Mouse (Mus musculus): ENCODE data around the gene Unc5c.

Unc5c gene

DNA sequence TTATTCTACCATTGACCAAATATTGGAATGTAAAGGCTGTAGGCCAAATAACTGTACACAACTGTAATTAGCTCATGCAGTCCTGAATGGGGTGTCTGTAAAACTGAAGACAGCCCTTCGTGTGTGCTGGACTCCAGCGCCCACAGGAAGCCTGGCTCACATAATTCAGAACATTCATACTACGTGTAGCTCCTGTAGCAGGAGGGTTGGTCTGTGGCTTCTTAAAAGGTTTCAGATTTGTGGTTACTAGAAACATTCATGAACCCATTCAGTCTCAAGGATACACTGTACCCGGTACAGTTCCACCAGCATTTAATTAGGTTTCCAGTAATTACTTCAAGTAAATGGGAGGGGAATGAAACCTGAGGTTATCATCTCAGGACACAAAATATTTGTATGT is 246.6 kb downstream of the Unc5c start:
- DNase-seq (ENCODE audit: low read depth, low spot score) = no peak

DNA sequence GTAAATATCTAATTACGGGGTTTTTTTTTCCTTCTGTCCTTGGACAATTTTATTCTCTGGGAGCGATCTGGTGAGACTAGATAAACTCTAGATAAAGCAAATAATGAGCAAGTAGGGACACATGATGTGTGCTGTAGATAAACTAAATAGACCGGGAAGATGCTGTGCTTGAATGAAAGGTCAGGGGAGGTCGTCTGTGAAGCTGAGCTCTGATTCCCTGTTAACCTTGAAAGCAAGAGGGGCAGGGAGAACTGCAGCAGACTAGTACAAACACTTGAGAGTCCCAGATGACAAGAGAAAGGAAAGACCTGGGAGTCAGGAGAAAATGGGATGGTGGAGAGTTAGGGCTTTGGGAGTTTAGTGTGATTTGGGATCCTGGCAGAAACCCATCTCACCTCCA is 251.4 kb downstream of the Unc5c start:
- DNase-seq (ENCODE audit: low read depth, low spot score) = no peak

DNA sequence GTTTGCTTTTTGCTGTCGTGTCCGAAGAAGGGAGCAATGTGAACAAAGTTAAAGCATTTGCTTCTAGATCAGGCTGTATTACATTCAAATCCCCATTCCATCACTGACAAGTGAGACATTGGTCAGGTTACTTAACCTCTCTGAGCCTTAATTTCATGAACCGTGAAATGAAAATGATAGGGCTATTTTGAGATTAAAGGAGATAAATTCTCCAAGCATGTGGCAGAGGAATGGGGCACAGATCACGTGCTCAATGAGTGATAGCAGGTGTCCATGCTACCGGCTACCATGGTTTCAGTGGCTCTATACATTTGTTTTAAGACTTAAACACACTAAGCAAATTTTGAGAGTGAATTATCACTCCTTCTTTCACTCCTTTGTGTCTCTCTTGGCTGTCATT is 254.0 kb downstream of the Unc5c start:
- DNase-seq (ENCODE audit: low read depth, low spot score) = no peak

DNA sequence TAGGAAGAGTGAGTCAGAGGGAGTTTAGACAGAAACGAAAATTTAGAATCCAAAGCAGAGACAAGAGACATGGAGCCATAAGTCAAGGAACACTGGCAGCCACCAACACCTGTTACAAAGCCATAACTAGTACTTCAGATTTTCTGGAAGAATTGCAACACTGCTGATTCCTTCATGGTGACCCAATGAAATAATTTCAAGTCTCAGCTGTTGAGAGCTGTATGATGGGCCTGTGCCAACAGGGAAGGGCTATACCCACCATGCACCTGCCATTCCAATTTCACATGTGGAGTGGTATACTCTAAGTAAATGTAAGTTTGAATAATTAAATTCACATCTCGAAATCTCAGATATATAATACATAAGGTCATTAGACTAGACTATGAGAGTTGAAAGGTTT is 259.5 kb downstream of the Unc5c start:
- DNase-seq (ENCODE audit: low read depth, low spot score) = no peak

DNA sequence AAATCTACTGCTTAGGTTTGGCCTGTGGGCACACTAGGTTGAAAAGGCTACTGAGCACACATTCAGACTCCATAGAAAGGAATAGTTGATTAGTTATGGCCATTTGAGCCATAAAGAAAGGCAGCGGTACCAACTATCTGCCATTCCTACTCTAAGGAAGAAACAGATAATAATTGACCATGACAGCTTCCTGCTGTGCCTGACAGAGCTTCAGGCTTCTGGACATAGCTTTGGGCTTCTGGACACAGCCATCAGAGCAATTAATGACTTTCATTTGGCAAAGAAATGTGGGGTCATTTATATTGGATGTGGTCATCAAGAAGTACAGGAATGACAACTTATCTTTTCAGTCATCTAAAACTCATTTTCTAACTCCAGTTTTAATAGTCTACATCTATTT is 260.4 kb downstream of the Unc5c start:
- DNase-seq (ENCODE audit: low read depth, low spot score) = no peak

DNA sequence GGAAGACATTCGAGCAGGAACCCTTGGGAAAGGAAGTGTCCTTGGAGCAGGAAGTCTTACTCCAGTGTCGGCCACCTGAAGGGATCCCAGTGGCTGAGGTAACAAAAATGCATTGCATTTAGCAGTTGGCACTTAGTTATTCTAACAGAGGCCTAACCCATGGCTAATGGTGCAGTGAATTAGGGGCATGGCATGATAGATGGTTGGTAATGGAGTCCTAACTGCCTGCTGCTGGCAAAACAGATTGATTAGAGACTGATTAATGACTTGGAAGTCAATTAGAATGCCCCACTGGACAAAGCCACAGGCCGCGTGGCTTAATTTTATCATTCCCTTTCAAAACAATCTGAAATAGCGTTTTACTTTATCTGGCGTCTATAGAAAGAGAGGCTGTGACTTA is 268.8 kb downstream of the Unc5c start:
- no peak for DNase-seq (ENCODE audit: low read depth, low spot score)

DNA sequence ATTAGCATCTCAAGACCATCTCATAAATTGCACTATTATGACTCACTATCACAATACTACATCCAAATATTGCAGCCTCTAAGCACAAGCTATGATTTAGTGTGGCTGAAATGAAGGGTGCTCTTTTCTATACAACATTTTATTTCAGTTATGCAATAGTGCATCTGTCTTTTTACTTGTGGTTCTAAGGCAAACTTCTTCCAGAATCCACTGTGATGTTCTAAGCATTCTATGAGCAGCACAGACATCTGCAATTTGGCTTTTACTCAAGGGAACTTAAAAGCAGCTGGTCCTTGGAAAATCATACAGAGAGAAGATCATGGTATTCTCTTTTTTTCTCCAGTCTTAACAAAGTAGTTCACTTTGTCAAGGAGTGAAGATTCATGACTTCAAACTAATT is 270.3 kb downstream of the Unc5c start:
- DNase-seq (ENCODE audit: low read depth, low spot score) = no peak

DNA sequence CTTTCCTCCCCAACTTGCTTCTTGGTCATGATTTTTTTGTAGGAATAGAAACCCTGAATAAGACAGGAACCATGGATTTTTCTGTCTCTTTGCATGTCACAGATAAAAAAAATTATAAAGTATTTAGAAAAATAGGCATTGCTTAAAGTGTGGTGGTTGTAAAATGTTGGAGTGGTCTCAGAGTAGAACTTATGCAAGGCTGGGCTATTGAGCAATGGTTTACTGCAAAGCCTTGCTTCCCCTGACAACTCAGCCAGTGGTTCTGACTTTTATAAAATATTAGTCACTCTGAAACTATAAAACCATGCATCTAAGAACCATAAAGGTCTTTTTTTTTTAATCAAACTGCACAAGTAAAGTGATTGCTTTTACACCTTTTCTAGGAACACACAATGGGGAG is 280.3 kb downstream of the Unc5c start:
- no peak for DNase-seq (ENCODE audit: low read depth, low spot score)

DNA sequence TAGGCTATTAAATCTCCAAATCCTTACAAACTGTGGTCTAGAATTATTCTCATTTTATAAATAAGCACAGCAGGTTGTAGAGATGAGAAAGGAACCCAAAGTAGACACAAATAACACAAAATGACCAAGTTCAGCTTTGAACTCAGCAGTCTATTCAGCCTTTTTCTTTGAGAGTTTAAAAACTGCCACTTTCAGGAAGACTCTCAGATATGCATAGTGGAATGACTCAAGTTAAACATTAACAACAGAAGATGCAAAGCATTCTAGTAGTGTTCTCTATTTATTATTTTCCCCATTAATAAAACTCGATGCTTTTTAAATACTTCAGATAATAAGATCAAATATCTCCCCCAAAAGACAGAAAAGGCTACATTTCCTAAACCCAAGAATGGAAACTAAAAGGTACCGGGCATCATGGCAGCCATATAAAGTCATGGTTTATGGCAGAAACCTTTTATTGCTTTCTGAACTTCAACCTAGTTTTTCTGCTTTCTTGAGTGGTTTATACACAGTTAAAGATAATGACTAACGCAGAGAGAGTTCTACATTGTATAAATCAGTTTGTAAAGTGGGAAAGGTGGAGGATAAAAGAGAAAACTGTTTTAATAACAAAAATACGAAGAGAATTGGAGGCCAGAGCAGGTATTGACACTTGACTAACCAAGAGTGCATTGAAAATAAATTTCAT is 283.8 kb downstream of the Unc5c start:
- no peak for DNase-seq (ENCODE audit: low read depth, low spot score)

DNA sequence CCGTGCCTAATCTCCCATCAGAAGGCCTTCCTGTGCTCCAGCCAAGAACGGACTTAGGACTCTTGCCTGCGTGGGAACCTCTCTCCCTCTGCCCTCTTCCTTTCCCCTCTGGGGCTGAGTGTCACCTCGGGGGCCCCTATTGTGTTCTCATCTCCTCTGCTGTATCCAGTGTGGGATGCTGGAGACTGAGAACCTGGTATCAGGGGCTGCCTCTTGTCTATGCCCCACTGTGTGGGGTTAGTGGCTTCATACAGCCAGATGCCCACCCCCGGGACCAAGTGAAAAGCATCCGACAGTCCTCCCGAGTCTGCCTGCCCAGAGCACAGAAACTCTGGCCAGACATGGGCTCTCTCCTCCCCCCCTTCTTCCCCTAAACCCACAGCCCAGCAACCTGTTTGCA is 287.2 kb downstream of the Unc5c start:
- DNase-seq (ENCODE audit: low read depth, low spot score) = no peak

DNA sequence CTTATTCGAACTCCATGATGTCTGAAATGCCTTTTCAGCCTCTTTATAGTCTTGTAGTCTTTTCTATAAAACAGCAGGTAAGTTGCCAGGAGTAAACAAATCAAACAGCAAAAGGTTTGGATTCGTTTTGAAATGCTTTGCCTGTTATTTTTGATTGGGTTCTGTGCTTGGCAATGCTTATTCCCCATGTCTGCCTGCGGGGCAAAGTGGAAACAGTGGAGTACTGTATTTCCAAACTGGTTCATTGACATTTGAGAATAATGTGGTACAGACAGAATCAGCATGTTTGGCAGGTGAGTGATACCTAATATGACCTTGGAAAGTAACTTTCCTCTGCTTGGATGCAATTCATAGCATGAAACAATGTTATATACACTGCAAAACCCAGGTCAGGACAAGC is 292.2 kb downstream of the Unc5c start:
- no peak for DNase-seq (ENCODE audit: low read depth, low spot score)

DNA sequence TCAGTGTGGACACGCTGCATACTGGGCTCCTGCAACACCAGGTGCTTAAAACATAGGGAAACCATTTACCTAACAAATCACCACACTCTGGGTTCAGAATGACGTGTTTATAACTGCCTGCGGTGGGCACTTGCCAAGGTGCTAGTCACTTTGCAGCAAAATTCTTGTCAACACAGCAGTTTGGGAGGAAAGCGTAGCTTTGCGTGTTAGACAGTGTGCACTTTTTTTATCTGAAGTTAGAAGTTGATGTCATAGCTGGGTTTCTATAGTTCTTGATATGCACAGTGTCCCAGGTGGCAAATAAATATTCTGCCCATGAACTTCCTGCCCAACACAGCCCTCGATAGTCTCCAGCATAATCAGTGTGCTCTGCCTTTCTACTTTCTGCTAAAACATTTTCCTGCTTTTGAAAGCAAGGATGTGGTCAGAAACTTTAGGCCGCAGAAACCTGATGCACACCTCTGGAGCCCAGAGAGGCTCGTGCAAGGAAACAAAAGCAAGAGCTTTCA is 313.4 kb downstream of the Unc5c start:
- DNase-seq (ENCODE audit: low read depth, low spot score) = no peak

DNA sequence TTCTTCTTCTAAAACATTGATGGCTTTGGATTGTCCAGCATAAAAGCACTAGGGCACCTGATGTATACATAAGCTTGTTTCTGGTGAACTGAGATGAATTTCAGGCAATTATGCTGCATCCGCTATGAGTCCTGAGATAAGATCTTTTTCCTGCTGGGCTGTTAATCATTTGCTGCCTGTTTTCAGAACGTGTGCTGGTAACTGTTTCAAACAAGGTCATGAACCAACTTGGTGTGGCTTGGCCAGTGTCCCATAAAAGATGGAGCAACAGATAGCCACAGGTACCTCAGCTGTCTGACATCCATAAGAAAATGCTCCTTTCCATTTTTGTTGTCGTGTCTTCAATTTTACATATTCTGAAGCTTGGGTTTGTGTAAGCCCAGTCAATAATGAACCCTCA is 314.2 kb downstream of the Unc5c start:
- DNase-seq (ENCODE audit: low read depth, low spot score) = no peak

DNA sequence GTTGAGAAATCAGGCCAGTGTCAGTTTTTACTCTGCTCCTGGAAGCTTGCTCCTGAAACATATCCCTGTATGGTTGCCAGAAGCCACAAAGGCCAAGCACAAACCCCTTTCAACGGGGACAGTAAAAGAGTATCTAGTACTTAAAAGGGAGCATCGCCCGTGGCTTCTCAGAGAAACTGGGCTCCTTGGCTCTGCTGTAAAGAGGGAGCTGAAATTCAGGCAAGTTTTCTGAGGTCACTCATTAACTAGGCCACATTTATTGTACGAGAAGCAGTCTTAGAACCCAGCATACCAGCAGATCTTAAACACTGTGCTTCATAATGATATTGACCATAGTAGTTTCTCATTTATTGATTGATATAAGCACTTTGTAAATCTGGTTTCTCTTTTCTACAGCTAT is 317.5 kb downstream of the Unc5c start:
- no peak for DNase-seq (ENCODE audit: low read depth, low spot score)

DNA sequence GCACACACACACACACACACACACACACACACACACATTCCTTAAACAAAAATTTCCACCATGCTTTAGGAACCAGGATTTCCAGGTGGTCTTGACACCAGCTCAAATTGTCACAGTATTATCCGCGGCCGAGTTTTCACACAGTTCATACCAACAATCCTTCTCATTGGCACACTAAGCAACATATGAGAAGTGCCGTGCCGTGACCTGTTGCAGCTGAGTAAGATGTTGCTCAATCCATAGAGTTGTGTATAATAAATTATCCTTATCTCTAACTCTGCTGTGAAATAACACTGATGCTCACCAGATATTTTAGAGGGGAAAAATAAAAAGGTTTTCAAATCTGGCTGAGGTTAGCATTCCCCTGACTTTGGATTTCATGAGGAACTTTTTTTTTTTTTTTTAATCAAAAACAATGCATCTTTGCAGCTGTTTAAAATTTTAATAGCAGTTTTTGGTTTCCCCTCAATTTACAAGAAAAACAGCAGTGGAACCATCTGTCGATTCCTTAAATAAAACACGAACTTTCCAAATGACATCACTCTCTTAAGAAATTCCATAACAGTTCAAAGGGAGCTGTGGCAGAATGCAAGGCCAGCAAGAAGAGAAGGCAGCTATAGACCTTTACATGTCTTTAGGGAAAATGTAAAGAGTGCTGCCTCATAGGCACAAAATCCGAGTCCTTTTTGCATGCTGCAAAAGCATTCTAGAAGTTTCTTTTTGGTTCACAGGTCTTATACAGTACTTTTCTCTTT is 326.2 kb downstream of the Unc5c start:
- no peak for DNase-seq (ENCODE audit: low read depth, low spot score)

DNA sequence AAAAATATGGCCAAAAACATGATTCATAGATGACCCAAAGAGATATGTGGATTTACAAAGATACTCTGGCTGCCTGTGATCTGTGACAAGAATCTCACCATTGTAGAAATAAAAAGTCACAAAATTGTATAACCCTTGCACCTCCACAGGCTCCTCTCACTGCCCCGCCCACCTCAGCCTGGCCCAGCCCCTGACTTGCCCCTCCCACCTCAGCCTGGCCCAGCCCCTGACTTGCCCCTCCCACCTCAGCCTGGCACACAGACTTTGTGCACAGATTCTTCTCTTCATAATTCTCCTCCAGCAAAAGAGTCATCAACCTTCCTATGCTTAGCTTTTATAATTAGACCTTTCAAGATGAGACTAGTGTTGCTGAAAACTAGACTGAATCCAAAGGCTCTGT is 327.1 kb downstream of the Unc5c start:
- DNase-seq (ENCODE audit: low read depth, low spot score) = no peak

DNA sequence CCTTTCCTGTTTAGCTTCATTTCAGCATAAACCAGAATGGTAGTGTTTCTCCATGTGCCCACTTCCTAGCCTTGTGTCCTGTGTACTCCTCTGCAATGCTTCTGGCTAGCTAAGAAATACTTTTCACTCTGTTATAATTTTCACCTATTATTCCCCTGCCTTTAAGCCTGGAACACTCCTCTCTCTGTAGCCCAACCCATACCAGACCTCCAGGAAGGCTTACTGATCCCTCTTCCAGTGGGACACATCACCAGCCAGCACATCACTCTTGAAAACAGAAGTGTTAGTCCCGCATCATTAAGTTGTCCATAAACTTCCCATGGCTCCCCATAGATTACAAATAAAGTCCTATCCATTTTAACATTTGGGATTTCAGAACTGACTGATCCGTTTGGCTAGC is 328.7 kb downstream of the Unc5c start:
- no peak for DNase-seq (ENCODE audit: low read depth, low spot score)

DNA sequence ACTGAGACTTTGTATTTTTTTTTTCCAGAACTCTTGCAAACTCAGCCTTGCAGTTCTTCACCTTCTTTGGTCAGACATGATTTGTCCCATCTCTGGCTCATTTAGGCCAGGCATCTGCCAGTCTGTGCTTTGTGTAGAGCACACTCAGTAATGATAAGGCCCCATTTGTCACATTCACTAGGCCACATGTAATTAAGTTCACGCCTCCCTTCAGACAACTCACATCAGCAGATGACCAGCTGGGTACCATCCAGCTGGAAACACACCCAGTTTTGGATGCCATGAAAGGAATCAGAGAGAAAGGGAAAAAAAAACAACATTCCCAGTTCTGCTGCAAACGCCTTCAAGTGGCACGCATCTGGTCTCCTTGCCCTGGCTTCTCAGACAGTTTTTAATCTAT is 329.4 kb downstream of the Unc5c start:
- DNase-seq (ENCODE audit: low read depth, low spot score) = no peak

DNA sequence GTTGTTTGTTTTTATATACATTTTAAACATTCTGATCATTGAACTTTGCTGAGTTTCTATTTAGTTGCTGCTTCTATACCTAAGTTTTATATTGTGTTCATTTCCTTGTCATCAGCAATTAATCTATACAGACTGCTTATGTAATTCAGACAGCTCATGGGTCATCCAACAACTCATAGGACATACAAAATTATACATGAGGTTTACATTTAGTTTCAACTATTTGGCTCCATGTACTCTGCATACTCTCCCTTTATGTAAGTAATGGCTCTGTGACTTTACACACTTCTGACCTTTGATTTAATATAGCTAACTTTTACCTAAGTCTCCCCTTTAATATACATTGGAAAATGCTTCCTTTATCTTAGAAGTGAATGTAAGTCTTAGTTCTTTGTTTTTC is 332.4 kb downstream of the Unc5c start:
- no peak for DNase-seq (ENCODE audit: low read depth, low spot score)

DNA sequence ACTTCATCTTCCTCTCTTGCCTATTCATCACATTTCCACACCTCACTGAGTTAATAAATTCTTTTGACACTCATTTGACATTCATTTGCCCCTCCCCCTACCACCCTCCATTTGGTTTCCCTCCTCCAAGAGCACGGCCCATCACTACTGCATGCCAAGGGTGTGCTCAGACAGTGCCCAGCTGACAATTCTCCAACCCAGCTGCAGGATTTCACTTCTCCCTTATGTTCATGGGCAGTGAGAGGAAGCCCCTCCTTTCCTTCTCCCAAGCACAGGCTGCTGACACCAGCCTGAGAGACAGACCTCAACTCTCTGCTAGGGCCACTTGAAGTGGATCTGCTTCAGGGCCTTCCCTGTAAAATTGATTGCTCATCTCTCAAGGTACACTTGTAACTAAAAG is 332.8 kb downstream of the Unc5c start:
- no peak for DNase-seq (ENCODE audit: low read depth, low spot score)

DNA sequence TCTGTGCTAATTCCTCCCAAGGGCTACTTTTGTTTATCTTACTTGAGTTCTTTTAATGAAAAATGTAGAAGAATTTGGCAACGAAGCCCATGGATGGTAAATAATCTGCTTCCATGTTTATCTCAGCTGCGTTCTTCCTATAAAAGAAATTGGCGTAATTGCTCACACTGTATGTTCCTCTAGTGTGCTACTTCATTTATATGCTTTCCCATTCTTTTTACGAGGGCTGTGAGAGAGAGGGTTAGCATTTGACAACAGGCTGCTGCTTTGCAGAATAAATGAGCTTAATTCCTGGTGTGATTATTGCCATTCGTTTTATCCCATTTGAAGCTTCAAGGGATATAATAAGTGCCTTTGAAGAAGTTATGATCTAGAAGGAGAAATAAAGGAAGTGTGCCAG is 339.1 kb downstream of the Unc5c start:
- no peak for DNase-seq (ENCODE audit: low read depth, low spot score)

DNA sequence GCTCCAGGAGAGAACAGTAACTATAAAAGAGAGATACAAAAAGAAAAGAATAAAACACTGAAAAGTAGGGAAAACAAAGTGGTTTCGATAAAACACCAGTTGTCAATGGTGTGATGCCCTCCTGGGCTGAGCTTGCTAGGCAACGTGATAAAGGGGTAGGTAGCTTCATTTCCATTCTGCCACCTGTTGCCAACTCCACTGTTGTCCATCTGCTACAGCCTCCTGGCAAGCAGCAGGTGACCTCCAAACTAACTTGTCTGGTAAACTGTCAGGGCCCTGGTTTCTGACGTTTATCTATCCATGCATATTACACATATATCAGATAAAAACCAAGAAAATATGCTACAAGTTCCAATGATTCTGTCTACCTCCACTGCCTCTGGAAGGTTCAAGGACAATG is 344.6 kb downstream of the Unc5c start:
- no peak for DNase-seq (ENCODE audit: low read depth, low spot score)

DNA sequence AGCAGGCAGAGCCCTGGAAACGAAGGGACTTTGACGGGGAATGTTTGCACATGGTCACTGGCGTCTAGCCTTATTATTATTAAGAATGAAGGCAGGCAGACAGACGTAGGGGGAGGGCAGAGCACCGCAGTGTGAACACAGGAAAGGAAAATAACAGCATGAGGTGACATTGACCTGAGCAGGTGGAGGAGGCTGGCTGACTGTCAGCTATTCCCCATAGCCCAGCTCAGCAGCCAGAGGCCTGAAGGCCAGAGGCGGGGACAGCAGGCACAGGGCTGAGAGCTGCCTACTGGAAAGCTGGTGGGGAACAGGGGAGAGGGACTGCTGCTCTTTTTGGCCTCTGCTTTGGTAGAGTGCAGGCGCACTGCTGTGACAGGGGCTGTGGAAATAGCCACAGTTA is 345.9 kb downstream of the Unc5c start:
- DNase-seq (ENCODE audit: low read depth, low spot score) = no peak

All from WW6 (cell line).